In genomic region chr3:121969451-121969850, GRCm38 (mm10) we compare ENCODE assay signal across 10 mouse cellular contexts. TPM values are rescaled to one million over a fixed set of nuclear protein-coding genes. Genes with fewer than 3 reads are reported as not detected.
DNase-seq lines count a peak whose midpoint lies in the region; ATAC-seq and TF ChIP-seq lines count a peak whose summit lies in the region.
"Had no signal": no experiment of that assay in that cellular context is flagged by ENCODE, and none has a peak within 500 bp of the region (broad histone marks: within the 10 kb centered on the region; RNA-seq: fewer than 3 reads in every experiment).

No protein-coding gene starts in this region.

- peaks cover 18% of the 10 kb centered on the region for H3K79me2 ChIP-seq in CH12.LX (replicated peaks; ENCODE audit: control insufficient read depth, extremely low read depth, insufficient read depth, poor library complexity, severe bottlenecking)

- in situ Hi-C loops in CH12.LX (cut with MboI; ENCODE audit: low pct_ligation_motif_present, low pct_unique_long_range_greater_than_20kb, low sequenced_read_pairs) = loop anchor here (5.0 kb wide), 1 partner anchor 133 kb away; no protein-coding TSS in a partner anchor

- no peak for ATAC-seq in hindbrain, embryonic 13.5 days (ENCODE audit: low FRiP score)
- ATAC-seq in hindbrain, embryonic 12.5 days (ENCODE audit: low FRiP score) = no peak
- ATAC-seq in embryonic facial prominence, embryonic 11.5 days (replicated peaks; ENCODE audit: insufficient number of reproducible peaks, low FRiP score, low TSS enrichment, low read depth) = no peak
- no peak for ATAC-seq in limb, embryonic 15.5 days (ENCODE audit: insufficient number of reproducible peaks, low FRiP score, low TSS enrichment, low read depth)
- ATAC-seq in megakaryocyte-erythroid progenitor cell, adult 5-6 weeks (replicated peaks; ENCODE audit: low FRiP score, low TSS enrichment, poor library complexity, severe bottlenecking) = no peak

- H3K9me3 ChIP-seq in hindbrain, embryonic 13.5 days = no peaks in the 10 kb centered on the region
- H3K9me3 ChIP-seq in hindbrain, embryonic 12.5 days (replicated peaks) = no peaks in the 10 kb centered on the region
- H3K9me3 ChIP-seq in CH12.LX (replicated peaks; ENCODE audit: low read length) = no peaks in the 10 kb centered on the region
- H3K9me3 ChIP-seq in embryonic facial prominence, embryonic 11.5 days (replicated peaks; ENCODE audit: control insufficient read depth, low read length) = no peaks in the 10 kb centered on the region
- no peaks in the 10 kb centered on the region for H3K9me3 ChIP-seq in limb, embryonic 15.5 days

- 72% methylated on average over 1 of the region's 1 CpGs for WGBS in hindbrain, embryonic 13.5 days
- 63% methylated on average over 1 of the region's 1 CpGs for WGBS in hindbrain, embryonic 12.5 days
- WGBS in embryonic facial prominence, embryonic 11.5 days = 43% methylated on average over 1 of the region's 1 CpGs
- WGBS in limb, embryonic 15.5 days = 29% methylated on average over 1 of the region's 1 CpGs

- no peak for TF ChIP-seq EP300 in CH12.LX (IDR thresholded peaks at IDR 0.05; ENCODE audit: low read length)

- peak overlapping the region; percentile 49; the same call in 1 of the 2 replicates for H3K4me3 ChIP-seq in hindbrain, embryonic 13.5 days
- no peak overlapping the region for H3K4me3 ChIP-seq in hindbrain, embryonic 12.5 days
- peak overlapping the region in 1 of 3 experiments; percentile 87 for H3K4me3 ChIP-seq in CH12.LX (replicated peaks in 1 of 3; ENCODE audit: low read depth in 2 of 3, low read length in 2 of 3, poor library complexity in 1 of 3)
- peak overlapping the region; percentile 70; the same call in 1 of the 2 replicates for H3K4me3 ChIP-seq in embryonic facial prominence, embryonic 11.5 days (ENCODE audit: low read depth, low read length)
- H3K4me3 ChIP-seq in limb, embryonic 15.5 days = peak overlapping the region; percentile 56

- no peak for TF ChIP-seq CTCF in CH12.LX (conservative IDR thresholded peaks at IDR 0.05 in 1 of 2, IDR thresholded peaks at IDR 0.05 in 1 of 2; ENCODE audit: low read depth in 2 of 2, low read length in 2 of 2)

- dilution Hi-C loops in CH12.LX (cut with MboI; ENCODE audit: extremely low pct_ligation_motif_present, extremely low pct_unique_long_range_greater_than_20kb, low sequenced_read_pairs) = loop anchor here (25.0 kb wide), 1 partner anchor 143 kb away; no protein-coding TSS in a partner anchor

- TF ChIP-seq POLR2A in CH12.LX (IDR thresholded peaks at IDR 0.05; ENCODE audit: low read depth, low read length) = no peak

- H3K4me2 ChIP-seq in hindbrain, embryonic 13.5 days = peak overlapping the region; percentile 81; the same call in 1 of the 2 replicates
- no peak overlapping the region for H3K4me2 ChIP-seq in hindbrain, embryonic 12.5 days (replicated peaks)
- H3K4me2 ChIP-seq in CH12.LX (ENCODE audit: insufficient read depth, low read depth, poor library complexity, severe bottlenecking) = peak overlapping the region; percentile 32; the same call in 1 of the 2 replicates
- H3K4me2 ChIP-seq in embryonic facial prominence, embryonic 11.5 days (ENCODE audit: low read depth, low read length) = no peak overlapping the region; the same call in 1 of the 2 replicates
- peak overlapping the region; percentile 59 for H3K4me2 ChIP-seq in limb, embryonic 15.5 days

- H3K36me3 ChIP-seq in hindbrain, embryonic 13.5 days = no peaks in the 10 kb centered on the region
- no peaks in the 10 kb centered on the region for H3K36me3 ChIP-seq in hindbrain, embryonic 12.5 days
- H3K36me3 ChIP-seq in CH12.LX (replicated peaks in 1 of 2; ENCODE audit: control insufficient read depth in 1 of 2, insufficient read depth in 1 of 2, low read length in 1 of 2) = no peaks in the 10 kb centered on the region
- H3K36me3 ChIP-seq in embryonic facial prominence, embryonic 11.5 days (replicated peaks; ENCODE audit: control insufficient read depth, insufficient read depth, low read depth, low read length) = no peaks in the 10 kb centered on the region
- no peaks in the 10 kb centered on the region for H3K36me3 ChIP-seq in limb, embryonic 15.5 days

- TF ChIP-seq RAD21 in CH12.LX (IDR thresholded peaks at IDR 0.05; ENCODE audit: low read depth, low read length) = no peak

- H3K9ac ChIP-seq in hindbrain, embryonic 13.5 days = 0 out of 2 replicates have a peak overlapping the region, but pooled peaks have one; percentile 49
- H3K9ac ChIP-seq in hindbrain, embryonic 12.5 days = no peak overlapping the region
- H3K9ac ChIP-seq in CH12.LX (ENCODE audit: insufficient read depth, low read depth) = 0 out of 2 replicates have a peak overlapping the region, but pooled peaks have one; percentile 3
- no peak overlapping the region for H3K9ac ChIP-seq in embryonic facial prominence, embryonic 11.5 days (replicated peaks; ENCODE audit: low read length)
- no peak overlapping the region for H3K9ac ChIP-seq in limb, embryonic 15.5 days

- peaks cover 10% of the 10 kb centered on the region for H3K4me1 ChIP-seq in hindbrain, embryonic 13.5 days (replicated peaks)
- H3K4me1 ChIP-seq in hindbrain, embryonic 12.5 days = no peaks in the 10 kb centered on the region
- peaks cover 0 to 12% of the 10 kb centered on the region in 2 experiments; a peak in 2 of 4 replicates for H3K4me1 ChIP-seq in CH12.LX (ENCODE audit: control insufficient read depth in 1 of 2, insufficient read depth in 2 of 2)
- no peaks in the 10 kb centered on the region for H3K4me1 ChIP-seq in embryonic facial prominence, embryonic 11.5 days (ENCODE audit: control insufficient read depth, insufficient read depth, low read length)
- peaks cover 10% of the 10 kb centered on the region; the same call in 1 of the 2 replicates for H3K4me1 ChIP-seq in limb, embryonic 15.5 days

- peaks cover 34% of the 10 kb centered on the region for H3K27me3 ChIP-seq in hindbrain, embryonic 13.5 days
- peaks cover 6% of the 10 kb centered on the region; the same call in 1 of the 2 replicates for H3K27me3 ChIP-seq in hindbrain, embryonic 12.5 days
- H3K27me3 ChIP-seq in CH12.LX (replicated peaks) = no peaks in the 10 kb centered on the region
- H3K27me3 ChIP-seq in embryonic facial prominence, embryonic 11.5 days (ENCODE audit: control insufficient read depth, insufficient read depth, low read length) = no peaks in the 10 kb centered on the region
- no peaks in the 10 kb centered on the region for H3K27me3 ChIP-seq in limb, embryonic 15.5 days

- DNase-seq in CH12.LX (ENCODE audit: extremely low read depth) = no peak
- no peak for DNase-seq in embryonic facial prominence, embryonic 11.5 days (ENCODE audit: low spot score)
- DNase-seq in frontal cortex, adult 2 months (ENCODE audit: extremely low spot score in 1 of 2, low spot score in 1 of 2) = no peak
- DNase-seq: adrenal gland, postnatal 36 days; cerebellum, postnatal 36 days; gastrocnemius, postnatal 10 days had no signal

- no peak overlapping the region for H3K27ac ChIP-seq in hindbrain, embryonic 13.5 days
- H3K27ac ChIP-seq in hindbrain, embryonic 12.5 days = no peak overlapping the region
- no peak overlapping the region for H3K27ac ChIP-seq in CH12.LX (ENCODE audit: insufficient read depth, low read depth)
- no peak overlapping the region for H3K27ac ChIP-seq in embryonic facial prominence, embryonic 11.5 days (replicated peaks; ENCODE audit: low read depth, low read length)
- H3K27ac ChIP-seq in limb, embryonic 15.5 days = no peak overlapping the region

TF ChIP-seq in CH12.LX, 34 proteins besides CTCF, POLR2A, EP300 and RAD21:
- no peak for TF ChIP-seq MXI1 (IDR thresholded peaks at IDR 0.05; ENCODE audit: low read depth, low read length)
- TF ChIP-seq MAZ (IDR thresholded peaks at IDR 0.05; ENCODE audit: low read depth, low read length) = no peak
- TF ChIP-seq UBTF (IDR thresholded peaks at IDR 0.05; ENCODE audit: low read depth, low read length) = no peak
- no peak for TF ChIP-seq CHD1 (IDR thresholded peaks at IDR 0.05; ENCODE audit: low read depth, low read length)
- no peak for TF ChIP-seq JUN (IDR thresholded peaks at IDR 0.05; ENCODE audit: insufficient read depth, low read depth, low read length)
- TF ChIP-seq TCF12 (IDR thresholded peaks at IDR 0.05; ENCODE audit: low read depth, low read length) = no peak
- no peak for TF ChIP-seq NELFE (IDR thresholded peaks at IDR 0.05; ENCODE audit: low read depth, low read length)
- no peak for TF ChIP-seq HCFC1 (IDR thresholded peaks at IDR 0.05; ENCODE audit: low read depth, low read length)
- no peak for TF ChIP-seq TBP (conservative IDR thresholded peaks at IDR 0.05; ENCODE audit: low read depth, low read length)
- TF ChIP-seq SIN3A (IDR thresholded peaks at IDR 0.05; ENCODE audit: low read length) = no peak
- no peak for TF ChIP-seq IRF4 (IDR thresholded peaks at IDR 0.05; ENCODE audit: low read depth, low read length)
- TF ChIP-seq PAX5 (IDR thresholded peaks at IDR 0.05; ENCODE audit: low read length) = no peak
- TF ChIP-seq NRF1 (IDR thresholded peaks at IDR 0.05; ENCODE audit: low read depth, low read length) = no peak

RNA-seq across cellular contexts. Expression of gene Arhgap29, which starts 17.1 kb away (rescaled TPM):
- 30.0 and 31.4 TPM in 2 replicates for polyA plus RNA-seq in hindbrain, embryonic 13.5 days (2015; fragmentation: Nextera tagmentation; extraction: Ambion mirVana)
- polyA plus RNA-seq in hindbrain, embryonic 12.5 days (2016; fragmentation: Nextera tagmentation; extraction: Ambion mirVana) = 41.5 and 50.6 TPM in 2 replicates
- total RNA-seq in CH12.LX (2012; rRNA removed) = 24.1 and 37.0 TPM in 2 replicates
- total RNA-seq in CH12.LX (2014; rRNA removed) = 45.8 and 53.7 TPM in 2 replicates
- polyA plus RNA-seq in CH12.LX (2012; ENCODE audit: insufficient read length, low read depth) = 17.8 and 19.7 TPM in 2 replicates
- polyA plus RNA-seq in embryonic facial prominence, embryonic 11.5 days (2014; fragmentation: Nextera tagmentation; extraction: Ambion mirVana) = 54.5 and 62.1 TPM in 2 replicates
- 40.8 and 46.8 TPM in 2 replicates for polyA plus RNA-seq in limb, embryonic 15.5 days (2015; fragmentation: Nextera tagmentation; extraction: Ambion mirVana)
- 16.7 and 20.3 TPM in 2 replicates for polyA plus RNA-seq in frontal cortex, adult 2 months (2012; rRNA removed)
- 7.1 TPM in 1 of 2 replicates, not detected in the other for total RNA-seq in megakaryocyte-erythroid progenitor cell, adult 5-6 weeks (2014; fragmentation: Nextera tagmentation)
- 1.1 and 1.8 TPM in 2 replicates for total RNA-seq in megakaryocyte-erythroid progenitor cell, adult 5-6 weeks (2017)

Comparison
In these comparisons a context has a peak if more than half of its experiments do, and no peak if none do; other contexts are left out.
1. H3K4me2 ChIP-seq: peak in hindbrain, embryonic 13.5 days (single experiment), CH12.LX (single experiment) and limb, embryonic 15.5 days (single experiment); none in hindbrain, embryonic 12.5 days (single experiment) and embryonic facial prominence, embryonic 11.5 days (single experiment).
2. H3K9ac ChIP-seq: peak in hindbrain, embryonic 13.5 days (single experiment) and CH12.LX (single experiment); none in hindbrain, embryonic 12.5 days (single experiment), embryonic facial prominence, embryonic 11.5 days (single experiment) and limb, embryonic 15.5 days (single experiment).